Mouse (Mus musculus): ENCODE results near the gene Gnb2. TPM values are rescaled to one million over a fixed set of nuclear protein-coding genes. Genes with fewer than 3 reads are reported as not detected.

Gnb2 gene
- polyA plus RNA-seq, 1 experiment from 2014 or later: 440 TPM

- no peak for ATAC-seq (ENCODE audit: insufficient read depth)
- H3K4me2 ChIP-seq: peak overlapping the region; percentile 89
- H3K9me3 ChIP-seq (ENCODE audit: low read depth, low read length): no peaks in the 10 kb centered on the region
- H3K4me1 ChIP-seq (ENCODE audit: insufficient read depth): 0 out of 2 replicates have a peak, but pooled peaks cover 10% of the 10 kb centered on the region
- H3K27me3 ChIP-seq (ENCODE audit: insufficient read depth, low read length): no peaks in the 10 kb centered on the region
- H3K36me3 ChIP-seq (ENCODE audit: insufficient read depth): peaks cover 8% of the 10 kb centered on the region
- TF ChIP-seq CTCF (IDR thresholded peaks at IDR 0.05; ENCODE audit: low read depth): no peak
- H3K9ac ChIP-seq: peak overlapping the region; percentile 98; the same call in 1 of the 2 replicates
- no peak for DNase-seq
- H3K4me3 ChIP-seq (ENCODE audit: low read depth, low read length): peak overlapping the region; percentile 95
- 59% methylated on average over 3 of the region's 3 CpGs for WGBS
- H3K27ac ChIP-seq (ENCODE audit: low read depth): no peak overlapping the region
These were observed 21.6 kb downstream of the Gnb2 start for GRCm38 (mm10) chr5:137511706-137512105.

GRCm38 (mm10) chr5:137510573-137511390 is 22.5 kb downstream of the Gnb2 start:
- peak overlapping the region; percentile 84 for H3K27ac ChIP-seq (ENCODE audit: low read depth)
- 0 out of 2 replicates have a peak, but pooled peaks cover 10% of the 10 kb centered on the region for H3K4me1 ChIP-seq (ENCODE audit: insufficient read depth)
- peak overlapping the region; percentile 95 for H3K4me3 ChIP-seq (ENCODE audit: low read depth, low read length)
- no peaks in the 10 kb centered on the region for H3K9me3 ChIP-seq (ENCODE audit: low read depth, low read length)
- H3K9ac ChIP-seq: peak overlapping the region; percentile 98
- DNase-seq: peak; percentile 36
- WGBS: 1% methylated on average over 47 of the region's 83 CpGs
- TF ChIP-seq CTCF (IDR thresholded peaks at IDR 0.05; ENCODE audit: low read depth): no peak
- ATAC-seq (ENCODE audit: insufficient read depth): peak; percentile 50; the same call in 1 of the 2 replicates
- H3K27me3 ChIP-seq (ENCODE audit: insufficient read depth, low read length): no peaks in the 10 kb centered on the region
- H3K36me3 ChIP-seq (ENCODE audit: insufficient read depth): peaks cover 8% of the 10 kb centered on the region
- peak overlapping the region; percentile 89 for H3K4me2 ChIP-seq

- ATAC-seq (ENCODE audit: insufficient read depth) (peak; percentile 72), DNase-seq (peak; percentile 84)
- Histone ChIP-seq H3K4me1 (ENCODE audit: insufficient read depth) (0 out of 2 replicates have a peak, but pooled peaks cover 10% of the 10 kb centered on the region), H3K9ac (peak overlapping the region; percentile 98), H3K4me3 (ENCODE audit: low read depth, low read length) (peak overlapping the region; percentile 95), H3K4me2 (peak overlapping the region; percentile 89), H3K36me3 (ENCODE audit: insufficient read depth) (peaks cover 8% of the 10 kb centered on the region), H3K9me3 (ENCODE audit: low read depth, low read length) (no peaks in the 10 kb centered on the region), H3K27ac (ENCODE audit: low read depth) (peak overlapping the region; percentile 84), H3K27me3 (ENCODE audit: insufficient read depth, low read length) (no peaks in the 10 kb centered on the region)
- 2% methylated on average over 41 of the region's 52 CpGs for WGBS
- no peak for TF ChIP-seq CTCF (IDR thresholded peaks at IDR 0.05; ENCODE audit: low read depth)
These were observed 23.3 kb downstream of the Gnb2 start for GRCm38 (mm10) chr5:137510014-137510501.

- TF ChIP-seq CTCF (IDR thresholded peaks at IDR 0.05; ENCODE audit: low read depth): peak; percentile 35
- Histone ChIP-seq H3K36me3 (ENCODE audit: insufficient read depth) (peaks cover 12% of the 10 kb centered on the region), H3K4me3 (ENCODE audit: low read depth, low read length) (no peak overlapping the region), H3K27ac (ENCODE audit: low read depth) (no peak overlapping the region), H3K27me3 (ENCODE audit: insufficient read depth, low read length) (no peaks in the 10 kb centered on the region), H3K9me3 (ENCODE audit: low read depth, low read length) (no peaks in the 10 kb centered on the region), H3K4me2 (no peak overlapping the region), H3K9ac (no peak overlapping the region), H3K4me1 (ENCODE audit: insufficient read depth) (peaks cover 5% of the 10 kb centered on the region; the same call in 1 of the 2 replicates)
- DNase-seq (no peak), ATAC-seq (ENCODE audit: insufficient read depth) (no peak)
- 69% methylated on average over 6 of the region's 6 CpGs for WGBS
These were observed 29.3 kb downstream of the Gnb2 start for GRCm38 (mm10) chr5:137504041-137504440.

- Histone ChIP-seq H3K36me3 (ENCODE audit: insufficient read depth) (peaks cover 12% of the 10 kb centered on the region), H3K9ac (peak overlapping the region; percentile 65), H3K4me3 (ENCODE audit: low read depth, low read length) (peak overlapping the region; percentile 48), H3K4me1 (ENCODE audit: insufficient read depth) (peaks cover 5% of the 10 kb centered on the region; the same call in 1 of the 2 replicates), H3K27me3 (ENCODE audit: insufficient read depth, low read length) (no peaks in the 10 kb centered on the region), H3K4me2 (peak overlapping the region; percentile 69), H3K27ac (ENCODE audit: low read depth) (peak overlapping the region; percentile 93), H3K9me3 (ENCODE audit: low read depth, low read length) (no peaks in the 10 kb centered on the region)
- peak; percentile 98 for DNase-seq
- peak; percentile 91 for ATAC-seq (ENCODE audit: insufficient read depth)
- TF ChIP-seq CTCF (IDR thresholded peaks at IDR 0.05; ENCODE audit: low read depth): peak; percentile 99
- under 1% methylated on average over 30 of the region's 30 CpGs for WGBS
These were observed 30.6 kb downstream of the Gnb2 start for GRCm38 (mm10) chr5:137502667-137503110.

- H3K27me3 ChIP-seq (ENCODE audit: insufficient read depth, low read length): no peaks in the 10 kb centered on the region
- H3K4me1 ChIP-seq (ENCODE audit: insufficient read depth): peaks cover 5% of the 10 kb centered on the region; the same call in 1 of the 2 replicates
- peak within 1 kb of the TSS; percentile 93 for H3K27ac ChIP-seq (ENCODE audit: low read depth)
- H3K36me3 ChIP-seq (ENCODE audit: insufficient read depth): peaks cover 12% of the 10 kb centered on the region
- ATAC-seq (ENCODE audit: insufficient read depth) (peak; percentile 92), DNase-seq (peak; percentile 100)
- peak within 1 kb of the TSS; percentile 88 for H3K4me2 ChIP-seq
- no peaks in the 10 kb centered on the region for H3K9me3 ChIP-seq (ENCODE audit: low read depth, low read length)
- peak; percentile 83 for TF ChIP-seq CTCF (IDR thresholded peaks at IDR 0.05; ENCODE audit: low read depth)
- peak within 1 kb of the TSS; percentile 48 for H3K4me3 ChIP-seq (ENCODE audit: low read depth, low read length)
- H3K9ac ChIP-seq: peak within 1 kb of the TSS; percentile 77
- WGBS: 2% methylated on average over 64 of the region's 64 CpGs
These were observed 31.3 kb downstream of the Gnb2 start, which contains the start of gene Pop7 for GRCm38 (mm10) chr5:137501709-137502666. Pop7 (minus strand) TSS chr5:137502518.

Measured in lung, embryonic 14.5 days (tissue).